Mouse (Mus musculus) neural tube, embryonic 13.5 days (tissue): ENCODE results near the gene Lrrc2. TPM values are rescaled to one million over a fixed set of nuclear protein-coding genes. Genes with fewer than 3 reads are reported as not detected.

Source experiments
- microRNA-seq: library from miRNA; unstranded; fragments of <30 nt; microRNA quantifications from one replicate; pipeline ENCODE4, GENCODE M21; 2016
- polyA plus RNA-seq: library from polyadenylated mRNA; unstranded; fragments of >200 nt; fragmentation: Nextera tagmentation; extraction: Ambion mirVana; gene quantifications from 2 replicates; pipeline ENCODE4 v1.2.1, GENCODE M21; 2015

The Lrrc2 gene
- polyA plus RNA-seq, 1 experiment from 2014 or later: 1.1 TPM

Small RNAs within 50 kb of the gene (microRNA-seq; reads per million reads assigned to microRNA genes)
- gene Gm24269: not detected

Other genes with a start within 250 kb of the Lrrc2 start
- 1.2 and 3.8 TPM in 2 replicates for gene Myl3, start 209.7 kb upstream of the Lrrc2 start, polyA plus RNA-seq
- 17.6 and 20.2 TPM in 2 replicates for gene Pth1r, start 204.4 kb upstream of the Lrrc2 start, polyA plus RNA-seq
- not detected in 2 replicates for gene Prss42, start 153.4 kb upstream of the Lrrc2 start, polyA plus RNA-seq
- gene Prss44, start 137.6 kb upstream of the Lrrc2 start, polyA plus RNA-seq: not detected in 2 replicates
- not detected in 2 replicates for gene Prss43, start 124.9 kb upstream of the Lrrc2 start, polyA plus RNA-seq
- not detected in 2 replicates for gene Prss45, start 117.0 kb upstream of the Lrrc2 start, polyA plus RNA-seq
- gene Prss46, start 107.0 kb upstream of the Lrrc2 start, polyA plus RNA-seq: not detected in 2 replicates
- gene Prss50, start 93.6 kb upstream of the Lrrc2 start, polyA plus RNA-seq: 0.22 TPM in 1 of 2 replicates, not detected in the other
- 1.2 TPM in 2 replicates for gene Als2cl, start 71.7 kb upstream of the Lrrc2 start, polyA plus RNA-seq
- gene Tmie, start 71.4 kb upstream of the Lrrc2 start, polyA plus RNA-seq: 1.7 and 1.8 TPM in 2 replicates
- gene Fam240a, start 34.7 kb upstream of the Lrrc2 start, polyA plus RNA-seq: not detected in 2 replicates
- gene Tdgf1, start 5.4 kb upstream of the Lrrc2 start, polyA plus RNA-seq: 0.22 TPM in 1 of 2 replicates, not detected in the other
- not detected in 2 replicates for gene Rtp3, start 39.0 kb downstream of the Lrrc2 start, polyA plus RNA-seq
- gene Ltf, start 67.7 kb downstream of the Lrrc2 start, polyA plus RNA-seq: 0.80 and 1.1 TPM in 2 replicates
- gene Ccrl2, start 106.0 kb downstream of the Lrrc2 start, polyA plus RNA-seq: 1.0 and 1.2 TPM in 2 replicates
- gene Lrrfip2, start 166.0 kb downstream of the Lrrc2 start, polyA plus RNA-seq: 44.9 and 47.7 TPM in 2 replicates